Mouse (Mus musculus) C2C12 (cell line): Measurements from ENCODE around the gene Saa2.

Experiments
- CTCF ChIP-seq: IDR thresholded peaks from one replicate; pipeline ENCODE4 v1.5.1; 2011; ENCODE audit not compliant: control insufficient read depth, insufficient read depth, insufficient read length
- MAX ChIP-seq: IDR thresholded peaks from one replicate; pipeline ENCODE4 v1.6.1; 2011; ENCODE audit warnings: mild to moderate bottlenecking, control low read depth
- MYOD1 ChIP-seq: IDR thresholded peaks from one replicate; pipeline ENCODE4 v1.6.1; 2011; ENCODE audit warnings: low read depth; ENCODE audit not compliant: control insufficient read depth, insufficient read length
- MYOG ChIP-seq: IDR thresholded peaks from one replicate; pipeline ENCODE4 v1.6.1; 2011; ENCODE audit not compliant: control insufficient read depth, insufficient read length; ENCODE audit errors: extremely low read depth
- USF1 ChIP-seq: IDR thresholded peaks from one replicate; pipeline ENCODE4 v1.6.1; 2011; ENCODE audit warnings: low read depth, mild to moderate bottlenecking, control low read depth, moderate library complexity

DNA sequence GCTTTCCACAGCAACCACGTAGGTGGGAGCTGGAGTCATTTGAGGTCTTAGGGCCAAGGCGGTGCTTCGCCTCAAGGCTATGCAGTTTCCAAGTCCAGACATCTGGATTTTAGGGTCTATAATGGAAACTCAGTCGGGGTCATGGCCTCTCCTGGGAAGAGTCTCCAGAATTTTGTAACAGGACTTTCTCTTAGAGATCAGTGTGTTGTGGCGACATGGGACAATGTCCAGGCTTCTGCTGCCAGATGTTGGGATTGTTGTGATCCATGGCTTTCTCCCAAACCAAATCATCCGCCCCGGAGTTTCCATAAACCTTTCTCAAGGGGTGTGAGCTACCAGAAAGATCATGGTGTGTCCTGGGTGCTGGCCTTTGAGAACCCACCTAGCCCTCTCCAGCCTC lies 5.2 kb upstream of the Saa2 start:
- TF ChIP-seq USF1: no peak
- TF ChIP-seq CTCF: no peak
- TF ChIP-seq MYOD1: no peak
- TF ChIP-seq MAX: no peak
- TF ChIP-seq MYOG: no peak
